Mouse (Mus musculus) adrenal gland, postnatal 36 days (tissue): Measurements from ENCODE around the gene Ttc23l. TPM values are rescaled to one million over a fixed set of nuclear protein-coding genes. Genes with fewer than 3 reads are reported as not detected.
"Not testable (repeated sequence)": the region's sequence is repeated elsewhere in the genome, so short reads cannot be mapped to it uniquely, and the experiment has no call there.

Experiments
- DNase-seq, 2 experiments: peaks; one replicate each; pipeline ENCODE4 v3.0.0; 2021; ENCODE audit warnings: mixed read lengths in 1 of 2
- long read RNA-seq, 2 experiments: library from polyadenylated mRNA; stranded (forward); transcript quantifications; one replicate each; pipeline ENCODE4 v2.0.0; 2021; ENCODE audit warnings: borderline sequencing depth in 2 of 2
- total RNA-seq, 2 experiments: library from RNA; stranded (reverse); gene quantifications; 2 replicates each; pipeline ENCODE4 v1.2.3; 2021

The Ttc23l gene
- not detected for total RNA-seq
- long read RNA-seq, experiment 1: 0 reads
- long read RNA-seq, experiment 2: 0 reads

DNA sequence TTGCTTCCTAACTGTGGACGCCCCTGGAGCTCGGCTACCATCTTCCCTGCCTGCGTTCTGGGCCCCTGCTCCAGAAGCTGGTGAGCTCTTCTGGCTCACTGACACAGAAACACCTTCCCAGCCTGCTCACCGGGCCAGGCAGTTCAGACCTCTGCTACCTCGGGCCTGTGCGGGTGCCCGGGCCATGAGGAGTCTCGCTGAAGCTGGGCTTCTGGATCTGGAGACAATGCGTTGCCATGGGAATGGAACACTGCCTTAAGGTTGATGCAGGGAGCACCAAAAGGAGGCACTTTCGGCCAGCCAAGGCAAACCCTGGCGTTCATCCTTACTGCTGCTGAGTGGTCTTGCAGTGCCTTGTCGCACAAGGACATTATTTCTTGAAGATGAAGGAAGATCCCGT lies at the start of gene Ttc23l:
TSS of gene Ttc23l (minus strand) at position 204 of the 400 bp plus-strand sequence.
- no peak for DNase-seq

DNA sequence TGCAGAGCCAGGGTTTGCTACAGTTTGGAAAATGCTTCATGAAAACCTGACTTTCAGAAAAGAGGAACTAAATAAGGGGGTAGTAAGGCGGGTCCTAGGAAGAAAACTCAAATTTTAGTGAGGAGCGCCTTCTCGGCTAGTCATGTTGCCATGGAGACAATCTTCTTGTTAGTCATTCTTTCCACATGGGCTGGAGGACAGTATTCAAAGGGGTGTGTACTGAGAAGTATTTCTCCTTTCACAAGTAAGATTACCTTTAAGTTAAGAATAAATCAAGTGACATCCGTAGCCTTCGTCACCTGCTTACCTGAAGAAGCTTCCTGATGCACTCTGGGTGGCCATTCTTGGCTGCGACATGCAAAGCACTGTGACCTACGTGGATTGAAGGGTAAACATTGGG lies 40.9 kb upstream of the Ttc23l start:
- no peak for DNase-seq

DNA sequence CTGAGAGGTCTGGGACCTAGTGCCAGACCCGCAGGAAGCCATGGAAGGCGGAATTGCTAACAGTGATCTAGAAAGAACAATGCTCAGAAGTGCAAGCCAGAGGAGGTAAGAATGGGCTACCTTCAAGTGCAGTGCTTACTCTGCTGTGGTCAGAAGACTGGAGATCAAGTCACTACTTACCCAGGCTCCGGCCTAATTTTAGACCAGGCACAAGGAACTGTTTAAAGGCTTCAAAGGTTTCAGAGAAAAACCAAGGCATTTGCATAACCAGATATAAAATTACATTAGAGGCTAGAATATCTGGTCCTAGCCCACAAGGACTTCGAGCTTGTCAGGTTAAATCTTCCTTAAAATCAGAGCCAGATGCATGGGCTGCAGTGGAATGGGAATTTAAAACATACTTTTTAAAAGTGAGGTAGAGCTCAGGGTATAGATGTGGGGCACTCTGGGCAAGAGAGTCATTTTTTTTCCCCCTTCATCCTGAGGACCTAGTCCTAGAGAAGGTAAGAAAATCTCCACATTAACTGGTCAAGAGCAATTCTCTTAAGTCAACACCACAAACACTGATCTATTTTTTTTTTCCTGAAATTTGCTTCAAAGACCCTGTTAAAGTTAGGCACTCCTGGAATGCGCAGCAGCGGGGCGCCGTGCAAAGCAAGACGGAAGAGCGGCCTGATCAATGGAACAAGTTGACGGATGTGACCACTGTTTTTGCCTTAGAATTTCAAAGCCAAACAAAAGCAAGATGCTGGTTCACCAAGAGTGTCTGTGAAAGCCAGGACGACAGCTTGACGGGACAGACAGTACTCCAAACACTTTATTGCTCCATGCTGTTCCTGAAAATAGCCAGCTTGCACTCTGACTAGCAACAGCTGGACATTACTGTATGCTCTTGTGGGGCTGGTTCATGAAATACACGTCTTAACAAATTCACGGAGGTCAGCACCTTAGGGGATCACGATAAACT lies 40.1 kb upstream of the Ttc23l start:
- no peak for DNase-seq

DNA sequence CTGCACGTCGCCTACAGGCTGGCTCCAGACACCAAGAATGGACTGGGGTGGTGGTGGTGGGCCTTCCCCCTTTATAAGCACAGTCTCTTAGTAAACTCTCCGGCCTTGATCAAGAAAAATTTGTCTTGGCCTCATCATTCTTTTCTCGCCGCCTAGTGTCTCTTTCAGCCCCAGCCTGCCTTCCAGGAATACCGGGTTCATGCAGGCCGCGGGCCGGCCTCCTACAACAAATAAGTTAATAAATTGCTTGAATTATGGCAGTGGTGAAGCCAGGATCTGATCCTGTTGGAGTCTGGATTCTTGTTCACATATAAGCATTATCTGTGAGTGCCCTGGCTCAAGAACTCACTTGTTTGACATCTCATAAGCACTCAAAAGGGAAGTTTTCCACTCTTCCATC lies 38.4 kb upstream of the Ttc23l start:
- no peak for DNase-seq

DNA sequence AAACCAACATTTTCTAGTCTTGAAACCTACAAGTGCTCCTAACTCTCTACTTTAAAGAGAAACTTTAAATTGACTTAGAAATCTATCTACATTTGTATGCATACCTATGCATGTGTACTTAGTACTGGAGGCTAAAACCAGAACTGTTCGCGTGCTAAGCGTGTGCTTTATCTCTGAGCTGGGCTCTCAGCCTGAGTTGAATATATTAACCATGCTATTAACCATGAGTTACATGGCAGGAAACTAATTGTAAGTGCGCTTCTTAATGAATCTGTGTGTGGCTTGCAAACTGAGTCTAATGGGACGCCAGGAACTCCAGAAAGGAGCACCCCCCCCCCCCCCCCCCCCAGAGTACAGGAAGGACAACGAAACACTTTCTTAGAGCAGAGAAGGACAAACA lies 36.9 kb upstream of the Ttc23l start:
- DNase-seq: no peak

DNA sequence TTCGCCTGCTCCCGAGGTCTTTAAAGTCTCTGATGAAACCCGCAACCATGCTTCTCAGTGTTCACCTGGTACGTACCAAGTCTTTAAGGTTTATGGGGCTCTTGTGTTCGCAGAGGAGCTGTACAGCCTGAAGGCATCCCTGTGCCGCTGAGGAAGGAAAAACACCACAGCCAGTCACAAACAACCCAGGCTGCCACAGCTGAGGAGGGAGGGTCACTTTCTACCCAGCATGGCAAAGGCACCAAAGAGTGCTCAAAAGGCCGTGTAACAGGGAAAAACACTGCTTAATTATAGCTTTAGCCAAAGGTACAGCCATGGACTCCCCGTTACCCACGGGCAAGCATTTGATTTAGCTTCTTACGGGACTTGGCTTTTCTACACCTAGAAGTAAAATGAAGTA lies 36.4 kb upstream of the Ttc23l start:
- no peak for DNase-seq

DNA sequence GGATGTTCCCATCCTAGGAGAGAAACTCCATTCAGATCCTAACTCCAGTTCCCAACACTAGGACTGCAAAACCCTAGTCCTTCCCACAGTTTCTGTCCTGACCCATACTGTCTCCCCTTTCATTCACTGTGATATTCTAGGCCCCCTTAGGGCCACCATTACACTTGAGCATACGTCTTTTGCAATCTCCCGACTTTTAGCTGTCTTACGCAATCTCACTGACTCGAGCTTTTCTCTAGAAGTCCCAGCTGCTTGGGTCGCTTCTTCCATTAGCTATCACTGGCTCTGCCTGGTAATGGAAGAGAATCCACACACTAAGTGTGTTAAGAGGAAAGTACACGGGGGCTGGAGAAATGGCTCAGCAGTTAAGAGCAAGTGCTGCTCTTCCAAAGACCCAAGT lies 34.6 kb upstream of the Ttc23l start:
- no peak for DNase-seq

DNA sequence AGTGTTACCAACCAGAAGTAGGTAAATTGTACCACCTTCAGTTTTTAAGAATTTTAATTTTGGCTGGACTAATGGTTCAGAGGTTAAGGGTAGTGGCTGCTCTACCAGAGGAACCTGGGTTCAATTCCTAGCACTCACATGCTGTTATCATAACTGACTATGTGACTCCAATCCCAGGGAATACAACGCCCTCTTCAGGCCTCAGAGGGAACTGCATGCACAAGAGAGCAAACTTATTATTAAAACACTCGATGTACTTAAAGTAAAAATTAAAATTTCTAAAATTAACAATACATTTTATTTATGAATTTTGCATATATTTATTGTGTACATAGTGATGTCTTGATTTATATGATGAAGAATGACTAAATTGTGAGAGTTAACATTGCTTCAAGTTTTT lies 28.1 kb upstream of the Ttc23l start:
- DNase-seq: no peak

DNA sequence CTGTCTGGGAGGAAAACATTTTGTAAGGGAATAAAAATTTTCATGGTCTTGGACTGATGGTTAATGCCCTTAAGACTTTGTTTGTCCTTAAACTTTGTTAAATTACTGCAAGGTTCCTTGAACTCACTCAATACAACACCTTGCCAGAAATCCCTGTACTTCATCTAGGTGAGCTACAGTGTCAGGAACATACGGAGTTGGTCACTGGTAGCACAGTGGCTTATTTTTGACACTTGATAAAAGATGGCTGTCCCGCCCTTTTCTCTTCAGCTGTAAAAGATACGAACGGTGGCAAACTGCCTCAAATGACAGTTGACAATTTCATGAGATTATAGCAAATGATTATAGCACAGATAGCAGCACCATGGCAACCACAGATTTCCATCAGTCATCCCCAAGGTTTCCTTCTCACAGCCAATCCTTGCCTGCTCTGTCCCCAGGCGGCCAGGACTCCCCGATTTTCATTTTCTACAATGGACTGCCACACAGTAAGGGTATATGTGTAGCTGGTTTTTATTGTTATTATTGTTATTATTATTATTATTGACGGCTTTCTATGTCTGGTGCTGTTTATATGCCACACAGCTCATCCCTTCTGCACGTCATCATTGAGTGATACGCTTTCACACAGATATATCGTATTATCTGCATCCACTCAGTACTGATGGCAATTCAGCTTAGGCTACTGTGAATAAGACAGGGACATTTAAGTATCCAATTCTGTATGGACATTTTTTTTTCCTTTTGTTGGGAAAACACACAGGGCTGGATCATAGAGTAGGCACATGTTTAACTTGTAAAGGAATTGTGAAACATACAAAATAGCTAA lies 26.1 kb upstream of the Ttc23l start:
- no peak for DNase-seq

DNA sequence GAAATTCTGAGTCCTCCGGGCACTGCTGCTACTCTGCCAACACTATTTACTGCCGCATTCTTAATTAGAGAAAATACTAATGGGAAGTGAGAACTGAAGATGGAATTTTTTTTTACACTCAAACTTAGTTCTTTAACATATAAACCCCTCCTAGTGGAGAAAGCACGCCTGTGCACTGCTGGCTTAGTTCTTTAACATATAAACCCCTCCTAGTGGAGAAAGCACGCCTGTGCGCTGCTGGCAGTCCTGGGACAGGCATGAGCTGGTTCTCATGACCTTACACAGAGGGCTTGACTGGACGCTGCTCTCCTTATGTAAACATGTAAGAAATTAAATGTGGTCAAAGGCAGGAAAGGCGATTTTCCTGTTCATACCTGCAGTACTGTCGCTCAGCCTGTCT lies 24.9 kb upstream of the Ttc23l start:
- peak; percentile 47 to 67 for DNase-seq

DNA sequence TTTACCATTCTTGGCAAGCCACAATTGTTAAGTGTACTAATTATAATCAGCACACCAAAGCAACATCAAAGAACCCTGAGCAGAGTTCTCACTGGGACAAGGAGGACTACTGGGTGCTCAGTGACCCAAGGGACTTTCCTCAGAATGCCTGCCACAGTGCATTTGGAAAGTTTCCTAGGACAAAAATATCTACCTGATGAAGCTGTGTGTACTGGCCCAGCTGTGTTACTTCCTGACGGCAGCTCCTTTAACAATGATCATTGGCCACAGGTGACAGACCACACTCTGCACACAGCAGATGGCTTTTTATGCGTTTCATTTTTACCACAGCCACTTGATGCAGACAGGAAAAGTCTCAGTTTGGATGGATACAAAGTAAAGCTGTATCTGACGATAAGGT lies 20.7 kb upstream of the Ttc23l start:
- no peak for DNase-seq

DNA sequence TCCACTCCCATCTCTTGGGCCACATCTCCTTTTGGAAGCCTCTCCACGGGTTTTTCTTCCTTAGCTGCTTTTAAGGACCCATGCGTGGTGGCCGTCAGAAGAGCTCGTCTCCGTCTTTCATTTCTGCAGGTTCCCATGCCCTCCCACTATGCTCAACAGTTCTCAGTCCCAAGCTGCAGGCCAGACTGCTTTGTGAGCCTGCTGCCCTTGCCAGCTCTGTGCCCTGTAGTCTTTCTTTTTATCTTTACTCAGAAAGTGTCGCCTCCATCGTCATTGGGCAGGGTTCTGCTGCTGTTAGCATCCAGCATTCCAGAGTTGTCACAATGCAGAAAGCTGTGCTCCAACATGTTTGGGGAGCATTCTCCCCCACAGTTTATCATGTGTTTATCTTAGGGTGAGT lies 8.0 kb upstream of the Ttc23l start:
- no peak for DNase-seq

DNA sequence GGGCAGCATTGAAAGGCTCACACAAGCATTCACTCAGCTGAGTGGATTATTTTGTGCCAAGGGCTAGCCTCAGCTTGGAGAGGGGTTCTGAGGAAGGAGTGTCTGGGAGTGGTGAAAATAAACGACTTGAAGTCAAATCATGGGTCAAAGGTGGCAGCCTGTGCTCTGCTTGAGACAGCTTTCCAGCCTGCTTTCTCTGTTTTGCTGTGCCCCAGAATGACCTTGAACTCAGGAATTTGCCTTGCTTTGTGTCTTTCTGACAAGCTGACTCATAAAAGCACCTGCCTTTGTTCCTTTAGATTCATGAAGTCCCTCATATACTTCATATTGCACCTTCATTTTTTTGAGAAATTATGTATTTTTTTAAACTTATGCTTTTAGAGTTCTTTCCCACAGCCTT lies 5.7 kb upstream of the Ttc23l start:
- no peak for DNase-seq

DNA sequence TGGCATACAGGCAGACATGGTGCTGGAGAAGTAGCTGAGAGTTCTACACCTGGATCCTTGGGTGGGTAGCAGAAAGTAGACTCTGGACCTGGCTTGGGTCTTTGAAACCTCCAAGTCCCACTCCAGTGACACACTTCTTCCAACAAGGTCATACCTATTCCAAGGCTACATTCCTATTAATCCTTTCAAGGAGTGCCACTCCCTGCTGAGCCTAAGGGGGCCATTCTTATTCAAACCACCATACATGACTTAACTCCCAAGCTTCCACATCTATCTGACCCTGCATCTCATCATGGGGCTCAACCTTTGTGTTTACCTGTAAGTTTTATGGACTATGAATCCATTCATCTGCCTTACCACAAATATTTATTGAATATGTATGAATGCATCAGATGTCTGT lies 3.8 kb upstream of the Ttc23l start:
- DNase-seq: no peak

DNA sequence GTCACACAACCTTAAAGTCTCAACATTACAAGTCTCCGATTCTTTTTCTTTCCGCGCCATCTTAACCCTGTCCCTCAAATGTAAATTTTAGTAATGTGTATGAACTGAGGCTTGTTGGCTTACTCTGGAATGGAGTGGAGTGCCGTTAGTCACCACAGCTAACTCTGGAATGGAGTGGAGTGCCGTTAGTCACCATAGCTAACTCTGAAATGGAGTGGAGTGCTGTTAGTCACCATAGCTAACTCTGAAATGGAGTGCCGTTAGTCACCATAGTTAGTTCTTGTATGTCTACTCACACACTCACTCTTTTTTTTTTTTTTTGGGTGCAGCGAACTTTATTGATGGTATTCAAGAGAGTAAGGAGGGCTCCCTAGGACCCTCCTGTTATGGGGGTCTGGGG lies 1.5 kb upstream of the Ttc23l start:
- no peak for DNase-seq

DNA sequence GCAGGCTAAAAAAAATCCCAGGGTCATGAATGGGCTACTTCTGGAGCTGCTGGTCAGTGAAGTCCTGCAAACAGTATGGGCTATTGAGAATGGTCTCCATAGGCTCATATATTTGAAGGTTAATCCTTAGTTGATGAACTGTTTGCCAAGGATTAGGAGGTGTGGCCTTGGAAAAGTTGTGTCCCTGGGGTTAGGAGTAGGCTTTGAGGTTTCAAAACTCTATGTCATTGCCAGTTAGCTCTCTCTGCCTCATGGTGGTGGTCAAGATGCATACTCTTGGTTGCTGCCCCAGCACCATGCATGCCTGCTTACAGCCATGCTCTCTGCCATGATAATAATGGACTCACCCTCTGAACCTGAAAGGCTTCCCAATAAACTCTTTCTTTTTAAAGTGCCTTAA lies 4.1 kb downstream of the Ttc23l start:
- DNase-seq: no peak

DNA sequence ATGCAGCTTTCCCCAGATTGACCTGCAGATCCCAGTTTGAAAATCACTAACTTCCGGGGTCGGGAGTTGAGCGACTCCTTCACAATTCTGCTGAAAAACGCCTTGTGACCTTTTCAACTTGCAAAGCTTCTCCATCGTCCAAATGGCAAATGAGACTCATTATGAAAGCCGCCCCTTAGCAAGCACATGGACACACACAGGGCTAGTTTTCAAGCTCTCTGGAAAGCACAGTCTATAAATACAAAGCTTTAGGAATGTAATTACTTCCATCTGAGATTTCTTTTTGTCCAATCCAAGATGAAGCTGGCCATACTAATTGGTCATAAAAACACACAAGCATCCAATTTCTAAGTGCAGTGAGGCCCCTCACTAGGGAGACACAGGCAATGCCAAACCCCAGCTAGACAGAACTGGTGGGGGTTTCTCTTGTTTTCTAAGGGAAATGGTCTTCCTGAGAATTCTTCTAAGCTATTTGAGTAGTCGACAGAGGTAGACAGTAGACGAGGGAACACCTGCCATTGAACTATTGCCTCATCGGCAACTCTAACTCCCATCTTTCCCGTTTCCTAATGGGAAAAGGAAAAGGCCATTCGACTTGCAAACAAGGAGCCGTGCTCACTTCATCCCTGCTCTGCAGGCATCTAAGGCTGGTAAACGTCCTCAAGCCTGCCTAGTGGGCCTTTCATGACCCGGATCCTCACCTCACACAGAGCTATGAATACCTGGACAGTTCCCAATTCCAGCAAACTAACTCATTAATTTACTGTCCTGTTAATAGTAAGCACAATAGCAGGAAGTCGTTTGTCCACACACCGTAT lies 18.0 kb downstream of the Ttc23l start:
- no peak for DNase-seq

DNA sequence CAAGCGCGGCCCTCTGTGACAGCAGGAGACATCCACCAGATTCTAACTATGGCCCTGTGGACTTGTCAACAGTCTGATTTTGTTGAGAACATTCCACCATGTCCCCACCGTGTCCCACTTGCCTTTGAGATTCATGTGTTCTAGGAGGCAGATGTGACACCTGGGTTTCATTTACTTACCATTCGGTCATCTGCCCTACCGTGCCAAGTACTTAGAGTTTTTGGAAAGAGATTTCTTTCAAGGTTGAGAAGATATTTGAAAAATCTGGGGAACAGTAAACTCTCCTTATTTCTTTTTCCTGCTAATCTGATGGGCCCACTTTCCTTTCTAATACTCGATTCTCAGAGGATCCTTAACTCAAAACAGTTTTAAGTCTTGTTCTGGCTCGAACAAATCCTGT lies 22.5 kb downstream of the Ttc23l start:
- DNase-seq: no peak

DNA sequence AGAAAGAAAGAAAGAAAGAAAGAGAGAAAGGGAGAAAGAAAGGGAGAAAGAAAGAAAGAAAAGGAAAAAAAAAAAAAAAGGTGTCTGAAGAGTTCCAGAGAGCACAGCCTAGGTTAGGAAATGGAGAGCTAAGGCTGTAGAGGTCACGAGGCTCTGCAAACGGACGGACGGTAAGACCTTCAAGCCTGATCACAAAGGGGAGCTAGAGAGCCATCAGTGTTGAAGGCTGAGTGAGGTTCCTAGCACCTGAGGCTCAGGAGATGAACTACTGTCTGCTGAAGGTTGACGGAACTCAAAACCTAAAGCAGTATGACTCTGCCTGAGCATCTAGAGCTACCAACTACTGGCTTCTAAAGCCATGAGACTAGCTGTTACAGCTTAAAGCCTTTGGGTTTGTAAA lies 23.9 kb downstream of the Ttc23l start:
- DNase-seq: no peak

DNA sequence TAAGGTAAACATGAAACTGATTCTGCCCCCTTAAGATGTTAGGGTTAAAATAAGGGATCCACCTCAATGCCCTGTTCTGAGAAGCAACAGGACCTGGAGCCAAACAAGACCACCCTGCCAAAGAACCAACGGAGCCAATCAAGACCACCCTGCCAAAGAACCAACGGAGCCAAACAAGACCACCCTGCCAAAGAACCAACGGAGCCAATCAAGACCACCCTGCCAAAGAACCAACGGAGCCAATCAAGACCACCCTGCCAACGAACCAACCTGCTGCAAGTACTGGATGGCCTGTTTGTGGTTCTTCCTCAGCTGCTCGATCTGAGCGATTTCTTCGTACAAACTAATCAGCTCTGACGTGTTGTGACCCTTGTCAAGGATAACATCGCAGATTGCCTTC lies 25.1 kb downstream of the Ttc23l start:
- not testable (repeated sequence) for DNase-seq

DNA sequence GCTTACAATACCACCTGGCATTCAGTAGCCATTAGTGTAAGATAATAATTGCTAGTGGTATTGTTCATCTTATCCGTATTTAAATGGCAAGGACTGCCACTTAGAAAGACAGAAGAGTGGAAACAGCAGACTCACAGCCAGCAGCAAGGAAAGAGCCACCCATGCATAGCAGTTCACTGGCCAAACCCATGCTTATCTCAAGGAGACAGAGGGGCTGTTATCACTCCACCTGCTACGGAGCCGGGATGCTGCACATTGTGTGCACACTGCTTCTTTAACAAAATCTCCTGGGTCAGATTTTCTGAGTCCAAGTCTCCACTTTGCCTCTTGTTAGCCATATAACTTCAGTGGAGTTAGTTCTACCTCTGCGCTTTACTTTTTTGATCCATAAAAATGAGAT lies 27.1 kb downstream of the Ttc23l start:
- no peak for DNase-seq

DNA sequence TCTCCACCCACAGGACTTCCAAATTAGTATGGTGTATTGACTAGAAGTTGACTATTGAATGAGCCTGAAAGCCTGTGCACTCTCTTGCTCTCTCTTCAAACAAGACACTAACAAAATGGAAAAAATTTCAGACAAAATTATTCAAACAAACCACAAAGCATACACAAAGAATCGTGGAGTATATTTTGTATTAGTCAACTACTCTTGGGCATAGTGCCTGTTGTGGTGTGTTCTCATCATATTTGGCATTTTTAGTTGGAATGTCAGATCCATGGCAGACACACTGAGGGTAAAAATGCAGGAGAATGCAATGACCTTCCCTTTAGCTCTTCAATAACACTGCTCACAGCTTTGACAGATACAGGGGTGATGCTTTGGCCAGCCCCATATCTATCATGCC lies 32.6 kb downstream of the Ttc23l start:
- DNase-seq: no peak
